Mouse (Mus musculus) MN1 (cell line): ENCODE measurements around the gene Poldip2.

Experiments
- DNase-seq: peaks from one replicate; pipeline ENCODE4 v3.0.0-alpha.2; 2016; ENCODE audit warnings: low spot score

The Poldip2 gene

GRCm38 (mm10) chr11:78512025-78512957, at the start of gene Poldip2, which contains the start of gene Tmem199:
TSS of gene Poldip2 (plus strand) at chr11:78512193.
TSS of gene Tmem199 (minus strand) at chr11:78512172.
- peak; percentile 94 for DNase-seq

GRCm38 (mm10) chr11:78462669-78463068, 49.3 kb upstream of the Poldip2 start:
- no peak for DNase-seq

GRCm38 (mm10) chr11:78463286-78464036, 48.5 kb upstream of the Poldip2 start:
- no peak for DNase-seq

GRCm38 (mm10) chr11:78465116-78465515, 46.9 kb upstream of the Poldip2 start:
- peak; percentile 30 for DNase-seq

GRCm38 (mm10) chr11:78465568-78466180, 46.3 kb upstream of the Poldip2 start, which contains the start of gene Slc46a1:
TSS of gene Slc46a1 (plus strand) at chr11:78465697.
- peak; percentile 82 for DNase-seq

- no peak for DNase-seq
Observed at GRCm38 (mm10) chr11:78466242-78466912, 45.6 kb upstream of the Poldip2 start.

GRCm38 (mm10) chr11:78467515-78467914, 44.5 kb upstream of the Poldip2 start:
- DNase-seq = no peak

- DNase-seq = no peak
Observed at GRCm38 (mm10) chr11:78467932-78468331, 44.1 kb upstream of the Poldip2 start.

GRCm38 (mm10) chr11:78471326-78472103, 40.5 kb upstream of the Poldip2 start:
- no peak for DNase-seq

GRCm38 (mm10) chr11:78475289-78475688, 36.7 kb upstream of the Poldip2 start:
- DNase-seq = no peak

- DNase-seq = no peak
Observed at GRCm38 (mm10) chr11:78483639-78484038, 28.4 kb upstream of the Poldip2 start.

- peak; percentile 70 for DNase-seq
Observed at GRCm38 (mm10) chr11:78488168-78488567, 23.8 kb upstream of the Poldip2 start.

- DNase-seq = no peak
Observed at GRCm38 (mm10) chr11:78490781-78491241, 21.2 kb upstream of the Poldip2 start.

- no peak for DNase-seq
Observed at GRCm38 (mm10) chr11:78495904-78496303, 16.1 kb upstream of the Poldip2 start.

GRCm38 (mm10) chr11:78497071-78497541, 14.9 kb upstream of the Poldip2 start:
- DNase-seq = peak; percentile 73

- DNase-seq = peak; percentile 97
Observed at GRCm38 (mm10) chr11:78497544-78498522, 14.2 kb upstream of the Poldip2 start, which contains the start of gene Sarm1. TSS of gene Sarm1 (minus strand) at chr11:78497754.

- no peak for DNase-seq
Observed at GRCm38 (mm10) chr11:78499004-78499403, 13.0 kb upstream of the Poldip2 start, which contains the start of gene Vtn. TSS of gene Vtn (plus strand) at chr11:78499091.

GRCm38 (mm10) chr11:78499543-78499942, 12.4 kb upstream of the Poldip2 start:
- DNase-seq = no peak

- no peak for DNase-seq
Observed at GRCm38 (mm10) chr11:78500623-78501202, 11.3 kb upstream of the Poldip2 start.
